Mouse (Mus musculus) layer of hippocampus, postnatal 36 days (tissue): ENCODE results near the gene Ube2k. TPM values are rescaled to one million over a fixed set of nuclear protein-coding genes. Genes with fewer than 3 reads are reported as not detected.

Experiments used
- DNase-seq, 2 experiments: peaks; one replicate each; pipeline ENCODE4 v3.0.0; 2022
- total RNA-seq, 2 experiments: library from RNA; stranded (reverse); gene quantifications; 2 replicates each; pipeline ENCODE4 v1.2.3; 2021

Gene Ube2k
- total RNA-seq, 2 experiments from 2014 or later = 131 to 135 TPM

GRCm38 (mm10) chr5:65538121-65538520 is 1.1 kb downstream of the Ube2k start:
- no peak for DNase-seq

GRCm38 (mm10) chr5:65538829-65539228 is 1.8 kb downstream of the Ube2k start:
- DNase-seq = no peak

- no peak for DNase-seq
Observed at GRCm38 (mm10) chr5:65539786-65540185, 2.8 kb downstream of the Ube2k start.

- DNase-seq = no peak
Observed at GRCm38 (mm10) chr5:65541889-65542288, 4.9 kb downstream of the Ube2k start.

GRCm38 (mm10) chr5:65543491-65543890 is 6.5 kb downstream of the Ube2k start:
- DNase-seq = no peak

- no peak for DNase-seq
Observed at GRCm38 (mm10) chr5:65544616-65545015, 7.6 kb downstream of the Ube2k start.

- no peak for DNase-seq
Observed at GRCm38 (mm10) chr5:65549677-65550076, 12.6 kb downstream of the Ube2k start.

- no peak for DNase-seq
Observed at GRCm38 (mm10) chr5:65557109-65557508, 20.1 kb downstream of the Ube2k start.

GRCm38 (mm10) chr5:65561125-65561893 is 24.3 kb downstream of the Ube2k start:
- DNase-seq = peak in 1 of 2 experiments; percentile 12

- no peak for DNase-seq
Observed at GRCm38 (mm10) chr5:65565486-65565885, 28.5 kb downstream of the Ube2k start.

GRCm38 (mm10) chr5:65574876-65575275 is 37.8 kb downstream of the Ube2k start:
- DNase-seq = no peak

GRCm38 (mm10) chr5:65575896-65576295 is 38.9 kb downstream of the Ube2k start:
- DNase-seq = no peak

- no peak for DNase-seq
Observed at GRCm38 (mm10) chr5:65578545-65578944, 41.5 kb downstream of the Ube2k start.

- no peak for DNase-seq
Observed at GRCm38 (mm10) chr5:65586291-65586690, 49.3 kb downstream of the Ube2k start.

GRCm38 (mm10) chr5:65590199-65590598 is 53.2 kb downstream of the Ube2k start:
- no peak for DNase-seq

GRCm38 (mm10) chr5:65592421-65592820 is 55.4 kb downstream of the Ube2k start:
- no peak for DNase-seq

- no peak for DNase-seq
Observed at GRCm38 (mm10) chr5:65599681-65600080, 62.6 kb downstream of the Ube2k start.

- DNase-seq = no peak
Observed at GRCm38 (mm10) chr5:65606820-65607219, 69.8 kb downstream of the Ube2k start.

- DNase-seq = no peak
Observed at GRCm38 (mm10) chr5:65609769-65610168, 72.7 kb downstream of the Ube2k start.

GRCm38 (mm10) chr5:65610541-65610940 is 73.5 kb downstream of the Ube2k start:
- no peak for DNase-seq

GRCm38 (mm10) chr5:65613152-65613924 is 76.3 kb downstream of the Ube2k start:
- DNase-seq = no peak

- DNase-seq = no peak
Observed at GRCm38 (mm10) chr5:65624340-65624739, 87.3 kb downstream of the Ube2k start.

- no peak for DNase-seq
Observed at GRCm38 (mm10) chr5:65638896-65639295, 101.9 kb downstream of the Ube2k start.
